ENCODE assay signal across 14 mouse cellular contexts in the genomic region with DNA sequence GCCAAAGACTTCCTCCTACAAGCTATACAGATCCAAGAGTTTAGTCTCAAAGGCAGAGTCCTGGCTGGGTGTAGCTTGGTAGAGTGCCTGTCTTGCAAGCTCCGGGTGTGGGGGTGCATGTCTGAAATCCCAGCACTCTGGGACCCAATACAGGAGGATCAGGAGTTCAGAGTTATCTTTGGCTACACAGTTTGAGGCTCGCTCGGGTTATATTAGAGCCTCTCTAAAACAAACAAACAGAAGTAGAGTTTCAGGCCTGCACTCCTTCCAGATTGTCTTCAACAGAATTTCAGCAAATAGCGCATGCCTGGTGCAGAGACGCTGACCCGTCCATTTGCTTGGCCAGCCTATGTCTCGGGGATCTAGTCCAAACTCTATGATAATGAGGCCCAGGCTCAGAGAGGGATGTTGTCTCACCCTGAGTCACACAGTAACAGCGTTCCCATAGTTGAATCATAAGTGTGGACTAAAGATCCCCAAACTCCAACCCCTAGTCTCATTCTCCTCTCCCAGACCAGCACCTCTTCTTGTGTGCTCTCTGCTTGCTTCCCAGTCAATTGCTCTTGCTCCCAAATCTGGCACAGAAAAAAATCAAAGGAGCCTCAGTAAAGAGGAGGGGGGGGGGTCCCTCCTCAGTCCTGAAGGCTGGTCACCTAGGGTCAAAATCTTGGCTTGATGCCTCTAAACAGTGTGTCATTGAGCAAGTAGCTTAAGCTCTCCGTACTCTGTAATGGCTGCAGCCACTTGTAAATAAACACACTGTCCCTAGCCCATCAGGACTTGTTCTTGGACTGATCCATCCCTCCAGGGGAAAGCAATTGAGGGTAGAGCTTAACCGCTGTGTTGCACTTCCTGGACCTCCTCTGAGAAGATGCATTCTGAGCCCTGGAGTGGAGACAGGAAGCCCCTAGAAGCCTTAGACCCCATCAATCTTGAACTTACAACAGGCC. TPM values are rescaled to one million over a fixed set of nuclear protein-coding genes. Genes with fewer than 3 reads are reported as not detected.
A peak's percentile ranks its signal among the peaks of the same experiment; 100 is the strongest.
DNase-seq lines count a peak whose midpoint lies in the region; ATAC-seq and TF ChIP-seq lines count a peak whose summit lies in the region.
"Had no signal": no experiment of that assay in that cellular context is flagged by ENCODE, and none has a peak within 500 bp of the region (broad histone marks: within the 10 kb centered on the region; RNA-seq: fewer than 3 reads in every experiment).

No protein-coding gene starts in this region.

- peak; percentile 40; the same call in 1 of the 2 replicates for TF ChIP-seq EP300 in heart, postnatal 0 days (IDR thresholded peaks at IDR 0.05; ENCODE audit: low read depth)

- no peak for TF ChIP-seq CTCF in intestine, postnatal 0 days (IDR thresholded peaks at IDR 0.05; ENCODE audit: low read depth)
- TF ChIP-seq CTCF in heart, postnatal 0 days (IDR thresholded peaks at IDR 0.05; ENCODE audit: low read depth): no peak

- H3K9me3 ChIP-seq in embryonic facial prominence, embryonic 13.5 days: no peaks in the 10 kb centered on the region
- no peaks in the 10 kb centered on the region for H3K9me3 ChIP-seq in embryonic facial prominence, embryonic 10.5 days
- H3K9me3 ChIP-seq in intestine, embryonic 14.5 days (ENCODE audit: control insufficient read depth, low read length): no peaks in the 10 kb centered on the region
- H3K9me3 ChIP-seq in intestine, postnatal 0 days (ENCODE audit: control insufficient read depth): no peaks in the 10 kb centered on the region
- no peaks in the 10 kb centered on the region for H3K9me3 ChIP-seq in heart, postnatal 0 days (replicated peaks; ENCODE audit: control insufficient read depth, low read length)
- H3K9me3 ChIP-seq: liver, embryonic 13.5 days had no signal

- DNase-seq in embryonic facial prominence, embryonic 10.5 days (ENCODE audit: low spot score): no peak
- DNase-seq in intestine, embryonic 14.5 days (ENCODE audit: low spot score): no peak
- DNase-seq in ES-CJ7 (ENCODE audit: low read depth, low spot score): peak; percentile 58
- DNase-seq in heart, postnatal 0 days (ENCODE audit: low spot score): peak; percentile 40
- DNase-seq in adrenal gland, postnatal 4 days (ENCODE audit: low spot score in 2 of 2): no peak
- DNase-seq in right cerebral cortex, adult 18-20 months: no peak
- DNase-seq: adrenal gland, postnatal 25 days; cerebellum, adult 9-11 months; liver, embryonic 13.5 days; thymus, postnatal 36 days had no signal

- no peaks in the 10 kb centered on the region for H3K36me3 ChIP-seq in embryonic facial prominence, embryonic 13.5 days
- H3K36me3 ChIP-seq in embryonic facial prominence, embryonic 10.5 days (replicated peaks): no peaks in the 10 kb centered on the region
- no peaks in the 10 kb centered on the region for H3K36me3 ChIP-seq in intestine, embryonic 14.5 days (ENCODE audit: control insufficient read depth, insufficient read depth, low read length)
- H3K36me3 ChIP-seq in intestine, postnatal 0 days (ENCODE audit: control insufficient read depth, insufficient read depth): no peaks in the 10 kb centered on the region
- peaks cover 16% of the 10 kb centered on the region for H3K36me3 ChIP-seq in heart, postnatal 0 days (replicated peaks; ENCODE audit: control insufficient read depth, insufficient read depth, low read length)
- H3K36me3 ChIP-seq: liver, embryonic 13.5 days had no signal

- peaks cover 19% of the 10 kb centered on the region for H3K4me1 ChIP-seq in embryonic facial prominence, embryonic 13.5 days
- peaks cover 22% of the 10 kb centered on the region for H3K4me1 ChIP-seq in embryonic facial prominence, embryonic 10.5 days
- H3K4me1 ChIP-seq in intestine, embryonic 14.5 days (replicated peaks; ENCODE audit: control insufficient read depth, insufficient read depth, low read length): peaks cover 6% of the 10 kb centered on the region
- H3K4me1 ChIP-seq in intestine, postnatal 0 days (replicated peaks; ENCODE audit: control insufficient read depth, insufficient read depth, low read length): peaks cover 8% of the 10 kb centered on the region; the same call in 1 of the 2 replicates
- peaks cover 20% of the 10 kb centered on the region; the same call in 1 of the 2 replicates for H3K4me1 ChIP-seq in heart, postnatal 0 days (ENCODE audit: control insufficient read depth, insufficient read depth)

- WGBS in embryonic facial prominence, embryonic 13.5 days: 76% methylated on average over 10 of the region's 10 CpGs
- WGBS in embryonic facial prominence, embryonic 10.5 days: 74% methylated on average over 10 of the region's 10 CpGs
- WGBS in intestine, embryonic 14.5 days: 64% methylated on average over 10 of the region's 10 CpGs
- WGBS in intestine, postnatal 0 days: 62% methylated on average over 10 of the region's 10 CpGs
- 47% methylated on average over 10 of the region's 10 CpGs for WGBS in heart, postnatal 0 days

- ATAC-seq in embryonic facial prominence, embryonic 13.5 days (ENCODE audit: insufficient number of reproducible peaks, insufficient read depth, low FRiP score, low TSS enrichment, low read depth): no peak
- no peak for ATAC-seq in intestine, embryonic 14.5 days (replicated peaks; ENCODE audit: low FRiP score, low TSS enrichment, low read depth)
- no peak for ATAC-seq in intestine, postnatal 0 days
- no peak for ATAC-seq in heart, postnatal 0 days (ENCODE audit: insufficient read depth, low read depth)

- H3K4me3 ChIP-seq in embryonic facial prominence, embryonic 13.5 days: no peak overlapping the region
- H3K4me3 ChIP-seq in embryonic facial prominence, embryonic 10.5 days: no peak overlapping the region
- no peak overlapping the region for H3K4me3 ChIP-seq in intestine, embryonic 14.5 days (ENCODE audit: low read depth, low read length)
- no peak overlapping the region for H3K4me3 ChIP-seq in intestine, postnatal 0 days (ENCODE audit: low read depth, low read length)
- no peak overlapping the region for H3K4me3 ChIP-seq in heart, postnatal 0 days (ENCODE audit: low read depth, low read length)
- H3K4me3 ChIP-seq: liver, embryonic 13.5 days had no signal

- peak overlapping the region; percentile 90; the same call in 1 of the 2 replicates for H3K4me2 ChIP-seq in embryonic facial prominence, embryonic 13.5 days
- H3K4me2 ChIP-seq in intestine, embryonic 14.5 days (ENCODE audit: low read length): no peak overlapping the region; the same call in 1 of the 2 replicates
- no peak overlapping the region for H3K4me2 ChIP-seq in intestine, postnatal 0 days (replicated peaks; ENCODE audit: low read depth)
- H3K4me2 ChIP-seq in heart, postnatal 0 days (ENCODE audit: low read depth, low read length): peak overlapping the region; percentile 77; the same call in 1 of the 2 replicates

- no peak overlapping the region for H3K9ac ChIP-seq in embryonic facial prominence, embryonic 13.5 days
- H3K9ac ChIP-seq in intestine, embryonic 14.5 days (ENCODE audit: low read length): no peak overlapping the region
- no peak overlapping the region for H3K9ac ChIP-seq in intestine, postnatal 0 days (ENCODE audit: low read depth, low read length)
- peak overlapping the region; percentile 37; the same call in 1 of the 2 replicates for H3K9ac ChIP-seq in heart, postnatal 0 days (replicated peaks; ENCODE audit: low read depth, low read length)
- H3K9ac ChIP-seq: liver, embryonic 13.5 days had no signal

- H3K27ac ChIP-seq in embryonic facial prominence, embryonic 13.5 days: peak overlapping the region; percentile 11; the same call in 1 of the 2 replicates
- no peak overlapping the region for H3K27ac ChIP-seq in embryonic facial prominence, embryonic 10.5 days (replicated peaks)
- H3K27ac ChIP-seq in intestine, embryonic 14.5 days (ENCODE audit: low read depth): peak overlapping the region; percentile 12; the same call in 1 of the 2 replicates
- no peak overlapping the region for H3K27ac ChIP-seq in intestine, postnatal 0 days (ENCODE audit: low read depth, low read length)
- peak overlapping the region; percentile 99 for H3K27ac ChIP-seq in heart, postnatal 0 days (ENCODE audit: low read depth)
- H3K27ac ChIP-seq: liver, embryonic 13.5 days had no signal

- H3K27me3 ChIP-seq in embryonic facial prominence, embryonic 13.5 days: peaks cover 12% of the 10 kb centered on the region
- peaks cover 62% of the 10 kb centered on the region for H3K27me3 ChIP-seq in embryonic facial prominence, embryonic 10.5 days (replicated peaks; ENCODE audit: low read depth, poor library complexity, severe bottlenecking)
- H3K27me3 ChIP-seq in intestine, embryonic 14.5 days (replicated peaks; ENCODE audit: control insufficient read depth, insufficient read depth, low read length): no peaks in the 10 kb centered on the region
- no peaks in the 10 kb centered on the region for H3K27me3 ChIP-seq in intestine, postnatal 0 days (replicated peaks; ENCODE audit: control insufficient read depth, insufficient read depth, low read length)
- H3K27me3 ChIP-seq in heart, postnatal 0 days (ENCODE audit: control insufficient read depth, insufficient read depth, low read length): no peaks in the 10 kb centered on the region

RNA-seq across cellular contexts. Expression of a gene that starts 6.5 kb away (rescaled TPM):
- 0.63 TPM in 1 of 2 replicates, not detected in the other for polyA plus RNA-seq in embryonic facial prominence, embryonic 13.5 days (2015; fragmentation: Nextera tagmentation; extraction: Ambion mirVana)
- polyA plus RNA-seq in embryonic facial prominence, embryonic 10.5 days (2016; fragmentation: Nextera tagmentation; extraction: Ambion mirVana): 0.15 TPM in 1 of 2 replicates, not detected in the other
- 3.5 and 3.8 TPM in 2 replicates for polyA plus RNA-seq in intestine, embryonic 14.5 days (2014; fragmentation: Nextera tagmentation; extraction: Ambion mirVana)
- 4.7 and 8.0 TPM in 2 replicates for polyA plus RNA-seq in intestine, postnatal 0 days (2015; fragmentation: Nextera tagmentation; extraction: Ambion mirVana)
- 556 and 673 TPM in 2 replicates for total RNA-seq in heart, postnatal 0 days (2014; rRNA removed; ENCODE audit: low replicate concordance)
- 195 and 203 TPM in 2 replicates for polyA plus RNA-seq in heart, postnatal 0 days (2015; fragmentation: Nextera tagmentation; extraction: Ambion mirVana)
- total RNA-seq in adrenal gland, postnatal 4 days (2021): 1 to 10 TPM; 2.9 to 9.6 TPM
- total RNA-seq: layer of hippocampus, adult 18-20 months had no signal

RNA-seq across cellular contexts. Expression of a gene that starts 8.8 kb away (rescaled TPM):
- not detected in 2 replicates for polyA plus RNA-seq in embryonic facial prominence, embryonic 13.5 days (2015; fragmentation: Nextera tagmentation; extraction: Ambion mirVana)
- polyA plus RNA-seq in embryonic facial prominence, embryonic 10.5 days (2016; fragmentation: Nextera tagmentation; extraction: Ambion mirVana): not detected in 2 replicates
- 0.20 TPM in 1 of 2 replicates, not detected in the other for polyA plus RNA-seq in intestine, embryonic 14.5 days (2014; fragmentation: Nextera tagmentation; extraction: Ambion mirVana)
- polyA plus RNA-seq in intestine, postnatal 0 days (2015; fragmentation: Nextera tagmentation; extraction: Ambion mirVana): not detected in 2 replicates
- not detected in 2 replicates for total RNA-seq in heart, postnatal 0 days (2014; rRNA removed; ENCODE audit: low replicate concordance)
- polyA plus RNA-seq in heart, postnatal 0 days (2015; fragmentation: Nextera tagmentation; extraction: Ambion mirVana): not detected in 2 replicates
- total RNA-seq in adrenal gland, postnatal 4 days (2021): not detected
- total RNA-seq: adrenal gland, postnatal 25 days; gastrocnemius, postnatal 4 days had no signal
- polyA plus RNA-seq: liver, embryonic 13.5 days had no signal

RNA-seq across cellular contexts. Expression of a gene that starts 11.3 kb away (rescaled TPM):
- not detected in 2 replicates for polyA plus RNA-seq in embryonic facial prominence, embryonic 13.5 days (2015; fragmentation: Nextera tagmentation; extraction: Ambion mirVana)
- 0.15 TPM in 1 of 2 replicates, not detected in the other for polyA plus RNA-seq in embryonic facial prominence, embryonic 10.5 days (2016; fragmentation: Nextera tagmentation; extraction: Ambion mirVana)
- polyA plus RNA-seq in intestine, embryonic 14.5 days (2014; fragmentation: Nextera tagmentation; extraction: Ambion mirVana): 0.51 TPM in 1 of 2 replicates, not detected in the other
- polyA plus RNA-seq in intestine, postnatal 0 days (2015; fragmentation: Nextera tagmentation; extraction: Ambion mirVana): not detected in 2 replicates
- 0.23 and 0.65 TPM in 2 replicates for total RNA-seq in heart, postnatal 0 days (2014; rRNA removed; ENCODE audit: low replicate concordance)
- 0.58 and 0.87 TPM in 2 replicates for polyA plus RNA-seq in heart, postnatal 0 days (2015; fragmentation: Nextera tagmentation; extraction: Ambion mirVana)
- 10 to 100 TPM in 1 of 2 experiments, 1 to 10 TPM in 1; 1.0 to 24.8 TPM for total RNA-seq in adrenal gland, postnatal 4 days (2021)
- total RNA-seq: adrenal gland, postnatal 25 days; layer of hippocampus, adult 18-20 months had no signal
- polyA plus RNA-seq: liver, embryonic 13.5 days had no signal

RNA-seq across cellular contexts. Expression of a gene that starts 17.4 kb away (rescaled TPM):
- polyA plus RNA-seq in embryonic facial prominence, embryonic 13.5 days (2015; fragmentation: Nextera tagmentation; extraction: Ambion mirVana): 43.4 and 43.8 TPM in 2 replicates
- polyA plus RNA-seq in embryonic facial prominence, embryonic 10.5 days (2016; fragmentation: Nextera tagmentation; extraction: Ambion mirVana): 59.6 and 62.3 TPM in 2 replicates
- polyA plus RNA-seq in intestine, embryonic 14.5 days (2014; fragmentation: Nextera tagmentation; extraction: Ambion mirVana): 29.9 and 30.9 TPM in 2 replicates
- polyA plus RNA-seq in intestine, postnatal 0 days (2015; fragmentation: Nextera tagmentation; extraction: Ambion mirVana): 9.7 and 9.8 TPM in 2 replicates
- 28.1 and 32.7 TPM in 2 replicates for total RNA-seq in heart, postnatal 0 days (2014; rRNA removed; ENCODE audit: low replicate concordance)
- 16.2 and 18.1 TPM in 2 replicates for polyA plus RNA-seq in heart, postnatal 0 days (2015; fragmentation: Nextera tagmentation; extraction: Ambion mirVana)
- total RNA-seq in adrenal gland, postnatal 4 days (2021): 10 to 100 TPM; 21.6 to 24.9 TPM

RNA-seq across cellular contexts. Expression of a gene that starts 28.5 kb away (rescaled TPM):
- 0.18 and 0.39 TPM in 2 replicates for polyA plus RNA-seq in embryonic facial prominence, embryonic 13.5 days (2015; fragmentation: Nextera tagmentation; extraction: Ambion mirVana)
- 0.21 and 0.37 TPM in 2 replicates for polyA plus RNA-seq in embryonic facial prominence, embryonic 10.5 days (2016; fragmentation: Nextera tagmentation; extraction: Ambion mirVana)
- polyA plus RNA-seq in intestine, embryonic 14.5 days (2014; fragmentation: Nextera tagmentation; extraction: Ambion mirVana): 0.30 TPM in 1 of 2 replicates, not detected in the other
- polyA plus RNA-seq in intestine, postnatal 0 days (2015; fragmentation: Nextera tagmentation; extraction: Ambion mirVana): 0.14 TPM in 1 of 2 replicates, not detected in the other
- total RNA-seq in heart, postnatal 0 days (2014; rRNA removed; ENCODE audit: low replicate concordance): not detected in 2 replicates
- polyA plus RNA-seq in heart, postnatal 0 days (2015; fragmentation: Nextera tagmentation; extraction: Ambion mirVana): not detected in 2 replicates
- 1 to 10 TPM in 1 of 2 experiments, not detected in 1; 2.3 TPM for total RNA-seq in adrenal gland, postnatal 4 days (2021)
- total RNA-seq: adrenal gland, postnatal 25 days; layer of hippocampus, adult 18-20 months had no signal
- polyA plus RNA-seq: liver, embryonic 13.5 days had no signal

Comparison
In these comparisons a context has a peak if more than half of its experiments do, and no peak if none do; other contexts are left out.
1. H3K27ac ChIP-seq: peak in embryonic facial prominence, embryonic 13.5 days (single experiment), intestine, embryonic 14.5 days (single experiment) and heart, postnatal 0 days (single experiment); none in embryonic facial prominence, embryonic 10.5 days (single experiment) and intestine, postnatal 0 days (single experiment).
2. H3K4me2 ChIP-seq: peak in embryonic facial prominence, embryonic 13.5 days (single experiment) and heart, postnatal 0 days (single experiment); none in intestine, embryonic 14.5 days (single experiment) and intestine, postnatal 0 days (single experiment).
3. DNase-seq: peak in ES-CJ7 (single experiment) and heart, postnatal 0 days (single experiment); none in embryonic facial prominence, embryonic 10.5 days (single experiment), intestine, embryonic 14.5 days (single experiment), adrenal gland, postnatal 4 days (0 of 2) and right cerebral cortex, adult 18-20 months (single experiment).
4. RNA of a gene that starts 6.5 kb away (polyA plus RNA-seq): 195 to 203 TPM in heart, postnatal 0 days; 4.7 to 8.0 TPM in intestine, postnatal 0 days, 3.5 to 3.8 TPM in intestine, embryonic 14.5 days, 0.63 TPM in embryonic facial prominence, embryonic 13.5 days and 0.15 TPM in embryonic facial prominence, embryonic 10.5 days; every median in the first group is over 10 times any median in the second.